Mouse (Mus musculus) left cerebral cortex, adult 18-20 months (tissue): ENCODE results near the gene Brd1. TPM values are rescaled to one million over a fixed set of nuclear protein-coding genes. Genes with fewer than 3 reads are reported as not detected.
A peak's percentile ranks its signal among the peaks of the same experiment; 100 is the strongest.

Experiments used
- DNase-seq, 2 experiments: peaks; one replicate each; pipeline ENCODE4 v3.0.0; 2021 to 2022; ENCODE audit warnings: low spot score in 2 of 2, mixed read lengths in 1 of 2
- total RNA-seq, 2 experiments: library from RNA; stranded (reverse); gene quantifications; 2 replicates each; pipeline ENCODE4 v1.2.3; 2021

Gene Brd1
- total RNA-seq, 2 experiments from 2014 or later = 49.9 to 53.0 TPM

GRCm38 (mm10) chr15:88692720-88693119 lies 41.3 kb downstream of the Brd1 start:
- DNase-seq = no peak

- peak; percentile 25 to 31 for DNase-seq
These were observed 42.9 kb downstream of the Brd1 start for GRCm38 (mm10) chr15:88691129-88691528.

GRCm38 (mm10) chr15:88688120-88688519 lies 45.9 kb downstream of the Brd1 start:
- DNase-seq = no peak

- DNase-seq = no peak
These were observed 47.3 kb downstream of the Brd1 start for GRCm38 (mm10) chr15:88686725-88687124.

- DNase-seq = no peak
These were observed 50.0 kb downstream of the Brd1 start for GRCm38 (mm10) chr15:88684039-88684438.

GRCm38 (mm10) chr15:88680931-88681330 lies 53.1 kb downstream of the Brd1 start:
- DNase-seq = no peak

- peak in 1 of 2 experiments; percentile 30 for DNase-seq
These were observed 56.5 kb downstream of the Brd1 start for GRCm38 (mm10) chr15:88677568-88677967.

GRCm38 (mm10) chr15:88675998-88676397 lies 58.0 kb downstream of the Brd1 start:
- DNase-seq = no peak

GRCm38 (mm10) chr15:88668693-88669092 lies 65.3 kb downstream of the Brd1 start:
- no peak for DNase-seq

- no peak for DNase-seq
These were observed 66.4 kb downstream of the Brd1 start for GRCm38 (mm10) chr15:88667653-88668052.

GRCm38 (mm10) chr15:88665846-88666245 lies 68.2 kb downstream of the Brd1 start:
- DNase-seq = no peak

- no peak for DNase-seq
These were observed 71.0 kb downstream of the Brd1 start for GRCm38 (mm10) chr15:88663041-88663440.

GRCm38 (mm10) chr15:88662111-88662850 lies 71.8 kb downstream of the Brd1 start:
- DNase-seq = peak; percentile 64 to 76

GRCm38 (mm10) chr15:88661654-88662053 lies 72.4 kb downstream of the Brd1 start:
- DNase-seq = no peak

GRCm38 (mm10) chr15:88652006-88652405 lies 82.0 kb downstream of the Brd1 start:
- no peak for DNase-seq

- peak; percentile 76 to 86 for DNase-seq
These were observed 83.0 kb downstream of the Brd1 start for GRCm38 (mm10) chr15:88651019-88651418.

Other genes starting within 250 kb of the Brd1 start
- gene Zdhhc25, start 133.9 kb downstream of the Brd1 start, total RNA-seq = not detected
- gene Zbed4, start 17.4 kb upstream of the Brd1 start, total RNA-seq = 1 to 10 TPM; 9.3 to 9.7 TPM
- 10 to 100 TPM; 13.0 to 13.6 TPM for gene Alg12, start 85.1 kb upstream of the Brd1 start, total RNA-seq
- 10 to 100 TPM; 26.6 to 33.3 TPM for gene Creld2, start 85.4 kb upstream of the Brd1 start, total RNA-seq
- gene Pim3, start 128.0 kb upstream of the Brd1 start, total RNA-seq = 10 to 100 TPM; 36.3 to 45.9 TPM
- 1 to 10 TPM in 1 of 2 experiments, under 1 TPM in 1; 0.87 to 2.2 TPM for gene Ttll8, start 220.2 kb upstream of the Brd1 start, total RNA-seq
- 100 to 1,000 TPM; 101 to 104 TPM for gene Mlc1, start 244.8 kb upstream of the Brd1 start, total RNA-seq
- gene Mov10l1, start 248.7 kb upstream of the Brd1 start, total RNA-seq = not detected